Mouse (Mus musculus): ENCODE results near the gene Ugt1a6b.
A peak's percentile ranks its signal among the peaks of the same experiment; 100 is the strongest.
"Not testable (repeated sequence)": the region's sequence is repeated elsewhere in the genome, so short reads cannot be mapped to it uniquely, and the experiment has no call there.

GRCm38 (mm10) chr1:88143966-88144675 lies 41.1 kb downstream of the Ugt1a6b start:
- not testable (repeated sequence) for TF ChIP-seq EP300 (optimal IDR thresholded peaks at IDR 0.05)
- TF ChIP-seq CTCF (IDR thresholded peaks at IDR 0.05; ENCODE audit: low read depth) = peak; percentile 63
